Mouse (Mus musculus) stomach, postnatal 0 days (tissue): ENCODE data around the gene Stac2. TPM values are rescaled to one million over a fixed set of nuclear protein-coding genes. Genes with fewer than 3 reads are reported as not detected.

Experiments
- ATAC-seq: fragments of 200-750 bp; cut with Nextera tagmentation; 2 replicates; pipeline ENCODE4 v1.8.0; 2017; ENCODE audit not compliant: low FRiP score, low TSS enrichment
- DNase-seq: peaks from one replicate; pipeline ENCODE4 v3.0.0-alpha.2; 2016; ENCODE audit warnings: low spot score
- H3K27ac ChIP-seq: fragments of 300-500 bp; sonication (generic); replicated peaks from 2 replicates; pipeline ENCODE4 v1.5.1; 2014; ENCODE audit warnings: mild to moderate bottlenecking, control low read depth
- H3K27me3 ChIP-seq: fragments of 300-500 bp; sonication (generic); 2 replicates; pipeline ENCODE4 v1.6.1; 2014; ENCODE audit warnings: low read length; ENCODE audit not compliant: control insufficient read depth, insufficient read depth
- H3K36me3 ChIP-seq: fragments of 300-500 bp; sonication (generic); 2 replicates; pipeline ENCODE4 v1.6.1; 2014; ENCODE audit warnings: low read length, mixed read lengths; ENCODE audit not compliant: control insufficient read depth, insufficient read depth
- H3K4me1 ChIP-seq: fragments of 300-500 bp; sonication (generic); replicated peaks from 2 replicates; pipeline ENCODE4 v1.6.1; 2014; ENCODE audit warnings: antibody characterized with exemption; ENCODE audit not compliant: control insufficient read depth, insufficient read depth
- H3K4me2 ChIP-seq: fragments of 300-500 bp; sonication (generic); replicated peaks from 2 replicates; pipeline ENCODE4 v1.6.1; 2014; ENCODE audit warnings: low read depth, mild to moderate bottlenecking, control low read depth, moderate library complexity
- H3K4me3 ChIP-seq: fragments of 300-500 bp; sonication (generic); 2 replicates; pipeline ENCODE4 v1.5.1; 2014; ENCODE audit warnings: low read depth, low read length, control low read depth
- H3K9ac ChIP-seq: fragments of 300-500 bp; sonication (generic); 2 replicates; pipeline ENCODE4 v1.6.1; 2014; ENCODE audit warnings: mild to moderate bottlenecking, low read length, control low read depth, mixed read lengths
- H3K9me3 ChIP-seq: fragments of 300-500 bp; sonication (generic); 2 replicates; pipeline ENCODE4 v1.6.1; 2016; ENCODE audit warnings: low read length; ENCODE audit not compliant: control insufficient read depth
- CTCF ChIP-seq: IDR thresholded peaks from 2 replicates; pipeline ENCODE4 v1.5.1; 2016; ENCODE audit warnings: antibody characterized with exemption, low read depth, mild to moderate bottlenecking, moderate library complexity
- EP300 ChIP-seq: optimal IDR thresholded peaks from 2 replicates; pipeline ENCODE3; 2016; ENCODE audit warnings: antibody characterized with exemption
- WGBS: fragments of 180-500 bp; shearing (Covaris S2); extraction: QIAGEN DNeasy Blood & Tissue Kit; methylation state at CpG from one replicate; pipeline ENCODE4 v1.1.7; 2014; 5-methylcytosine and 5-hydroxymethylcytosine counted together
- polyA plus RNA-seq: library from polyadenylated mRNA; unstranded; fragments of >200 nt; fragmentation: Nextera tagmentation; extraction: Ambion mirVana; gene quantifications from 2 replicates; pipeline ENCODE4 v1.2.1, GENCODE M21; 2015

Gene Stac2
- polyA plus RNA-seq, 1 experiment from 2014 or later = 0.05 TPM

DNA sequence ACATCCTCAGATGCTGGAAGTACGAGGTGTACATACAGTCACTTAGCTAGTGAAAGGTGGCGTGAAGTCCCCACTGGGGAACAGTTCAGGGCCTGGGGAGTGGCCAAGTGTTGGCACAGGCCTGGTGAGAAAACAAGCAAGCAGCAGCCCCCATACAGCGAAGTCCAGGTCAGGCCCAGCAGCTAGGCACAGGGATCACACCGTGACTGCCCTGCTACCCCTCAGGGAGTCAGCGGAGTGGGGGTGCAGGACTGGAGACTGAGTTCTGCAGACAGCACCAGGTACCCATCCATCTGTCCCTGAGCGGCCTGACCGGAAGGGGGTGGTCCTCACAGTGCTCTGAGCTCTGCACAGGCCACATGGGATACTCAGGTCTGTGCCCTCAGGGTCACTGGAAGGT is 29.5 kb upstream of the Stac2 start:
- Histone ChIP-seq H3K27ac (no peak overlapping the region), H3K9ac (no peak overlapping the region), H3K27me3 (no peaks in the 10 kb centered on the region), H3K9me3 (no peaks in the 10 kb centered on the region), H3K4me2 (no peak overlapping the region), H3K4me1 (no peaks in the 10 kb centered on the region), H3K4me3 (no peak overlapping the region), H3K36me3 (no peaks in the 10 kb centered on the region)
- 84% methylated on average over 7 of the region's 7 CpGs for whole genome bisulfite sequencing
- TF ChIP-seq EP300 (no peak), CTCF (no peak)
- ATAC-seq (0 out of 2 replicates have a peak, but pooled peaks have one; percentile 42), DNase-seq (no peak)

DNA sequence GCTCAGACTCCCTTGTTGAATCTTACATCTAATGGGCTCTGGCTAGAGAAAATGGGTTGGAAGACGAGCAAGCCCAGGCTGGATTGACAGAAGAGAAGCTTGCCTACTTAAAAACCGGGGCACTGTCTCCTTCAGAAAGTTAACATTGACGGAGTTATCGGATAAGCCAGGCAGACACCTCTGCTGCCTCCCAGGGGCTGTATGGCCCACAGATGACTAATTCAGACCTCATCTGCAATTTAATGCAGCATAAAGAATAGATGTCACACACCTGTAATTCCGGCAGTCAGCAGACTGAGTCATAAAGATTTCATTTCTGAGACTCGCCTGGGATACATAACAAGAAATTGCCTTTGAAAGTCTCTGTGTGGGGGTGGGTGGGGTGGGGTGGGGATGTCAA is 27.2 kb upstream of the Stac2 start:
- TF ChIP-seq EP300 (no peak), CTCF (no peak)
- ATAC-seq (no peak), DNase-seq (no peak)
- WGBS = 69% methylated on average over 6 of the region's 6 CpGs
- no peaks in the 10 kb centered on the region for H3K27me3 ChIP-seq
- H3K9ac ChIP-seq = no peak overlapping the region
- H3K36me3 ChIP-seq = no peaks in the 10 kb centered on the region
- H3K4me1 ChIP-seq = no peaks in the 10 kb centered on the region
- no peak overlapping the region for H3K4me3 ChIP-seq
- H3K27ac ChIP-seq = no peak overlapping the region
- H3K4me2 ChIP-seq = no peak overlapping the region
- H3K9me3 ChIP-seq = no peaks in the 10 kb centered on the region

DNA sequence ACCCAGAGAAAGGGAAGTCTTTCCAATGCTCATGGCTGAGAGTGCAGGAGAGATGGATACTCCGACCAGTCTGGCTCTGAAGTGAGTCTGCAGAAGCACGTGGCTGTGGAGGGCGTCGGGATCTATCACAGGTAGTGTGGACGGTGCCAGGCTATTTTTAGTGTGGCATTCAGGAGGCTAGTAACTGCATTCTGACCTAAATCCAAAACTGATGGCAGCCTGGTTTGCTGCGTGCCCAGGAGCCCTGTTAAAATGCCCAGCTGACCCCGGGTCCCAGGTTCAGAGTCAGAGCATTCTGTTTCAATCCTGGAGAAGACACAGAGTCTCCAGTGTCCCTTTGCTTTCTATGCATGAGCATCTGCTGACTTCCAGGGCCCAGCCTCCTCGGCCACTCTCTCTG is 23.8 kb upstream of the Stac2 start:
- ATAC-seq = no peak
- Histone ChIP-seq H3K4me3 (no peak overlapping the region), H3K4me2 (no peak overlapping the region), H3K9ac (no peak overlapping the region), H3K9me3 (no peaks in the 10 kb centered on the region), H3K27me3 (no peaks in the 10 kb centered on the region), H3K27ac (no peak overlapping the region), H3K4me1 (no peaks in the 10 kb centered on the region), H3K36me3 (no peaks in the 10 kb centered on the region)
- 75% methylated on average over 8 of the region's 8 CpGs for WGBS
- DNase-seq = no peak
- TF ChIP-seq CTCF (no peak), EP300 (no peak)

DNA sequence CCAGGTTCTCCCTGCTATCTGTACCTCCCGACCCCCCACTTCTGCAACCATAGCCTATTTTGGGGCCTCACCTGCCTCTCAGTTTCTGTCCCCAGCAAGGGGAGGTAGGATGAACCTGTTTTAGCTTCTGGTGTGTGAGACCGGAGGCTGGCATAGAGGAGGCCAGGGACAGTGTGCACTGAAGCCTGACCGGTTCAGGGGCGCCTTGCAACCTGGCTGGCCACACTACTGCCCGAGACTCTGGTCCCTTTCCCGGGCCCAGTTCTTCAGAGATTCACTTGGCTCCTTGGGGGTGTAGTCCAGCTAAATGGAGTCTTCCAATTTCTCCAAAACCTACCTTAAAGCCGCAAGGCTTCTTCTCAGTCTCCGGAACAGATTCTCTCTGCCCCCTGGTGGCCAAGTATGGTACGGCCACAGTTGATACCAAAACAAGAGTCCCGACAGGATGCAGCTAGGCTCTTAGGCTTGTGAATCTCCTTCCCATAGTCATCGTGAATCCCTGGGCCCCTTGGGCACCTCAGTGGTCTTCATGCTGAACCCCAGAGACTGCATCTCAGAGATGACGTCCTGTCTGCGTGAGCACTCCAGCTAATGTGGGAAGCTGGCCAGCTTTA is 22.0 kb upstream of the Stac2 start:
- TF ChIP-seq EP300 (no peak), CTCF (peak; percentile 93)
- H3K4me2 ChIP-seq = no peak overlapping the region
- no peaks in the 10 kb centered on the region for H3K27me3 ChIP-seq
- 20% methylated on average over 13 of the region's 13 CpGs for WGBS
- H3K9me3 ChIP-seq = no peaks in the 10 kb centered on the region
- H3K4me1 ChIP-seq = no peaks in the 10 kb centered on the region
- no peak overlapping the region for H3K9ac ChIP-seq
- ATAC-seq = peak; percentile 57; the same call in 1 of the 2 replicates
- no peak overlapping the region for H3K27ac ChIP-seq
- peak; percentile 88 for DNase-seq
- no peaks in the 10 kb centered on the region for H3K36me3 ChIP-seq
- 0 out of 2 replicates have a peak overlapping the region, but pooled peaks have one; percentile 1 for H3K4me3 ChIP-seq

DNA sequence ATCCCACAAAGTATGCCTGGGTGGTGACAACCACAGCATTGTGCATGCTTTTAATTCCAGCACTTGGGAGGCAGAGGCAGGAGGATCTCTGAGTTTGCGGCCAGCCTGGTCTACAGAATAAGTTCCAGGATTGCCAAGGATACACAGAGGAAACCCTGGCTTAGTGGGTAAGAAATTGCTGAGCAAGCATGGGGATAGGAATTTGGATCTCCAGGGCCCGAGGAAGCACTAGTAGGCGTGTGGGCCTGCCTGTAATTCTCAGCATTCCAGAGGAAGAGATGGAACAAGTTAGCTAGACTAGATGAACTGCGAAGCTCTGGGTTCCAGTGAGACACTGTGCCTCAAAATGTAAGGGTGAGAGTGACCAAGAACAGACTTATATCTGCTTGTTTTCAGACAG is 20.2 kb upstream of the Stac2 start:
- no peak for DNase-seq
- no peaks in the 10 kb centered on the region for H3K36me3 ChIP-seq
- 88% methylated on average over 4 of the region's 4 CpGs for WGBS
- no peaks in the 10 kb centered on the region for H3K27me3 ChIP-seq
- no peaks in the 10 kb centered on the region for H3K9me3 ChIP-seq
- H3K4me1 ChIP-seq = no peaks in the 10 kb centered on the region
- H3K27ac ChIP-seq = no peak overlapping the region
- H3K9ac ChIP-seq = no peak overlapping the region
- H3K4me2 ChIP-seq = no peak overlapping the region
- TF ChIP-seq CTCF (no peak), EP300 (no peak)
- no peak for ATAC-seq
- no peak overlapping the region for H3K4me3 ChIP-seq

DNA sequence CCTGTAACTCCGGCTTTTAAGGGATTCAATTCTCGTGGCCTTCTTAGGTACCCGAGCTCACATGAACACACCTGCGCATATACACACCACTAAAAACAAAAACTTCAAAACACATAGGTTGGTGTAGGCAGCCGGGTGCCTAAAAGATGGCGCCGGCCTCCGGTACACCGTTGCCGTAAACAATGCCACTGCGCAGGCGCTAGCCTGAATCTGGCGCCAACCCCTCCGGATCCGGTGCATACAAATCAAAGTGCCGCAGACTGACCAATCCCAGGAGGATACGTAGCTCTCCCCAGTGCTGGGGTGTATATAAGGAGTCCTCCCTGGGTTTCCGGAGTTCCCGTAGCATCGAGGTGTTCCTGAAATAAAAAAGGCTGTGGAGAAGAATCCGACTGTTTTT is 14.0 kb upstream of the Stac2 start:
- H3K9ac ChIP-seq = no peak overlapping the region
- DNase-seq = no peak
- no peak overlapping the region for H3K4me2 ChIP-seq
- ATAC-seq = no peak
- no peak overlapping the region for H3K27ac ChIP-seq
- WGBS = 95% methylated on average over 21 of the region's 21 CpGs
- no peaks in the 10 kb centered on the region for H3K27me3 ChIP-seq
- H3K9me3 ChIP-seq = no peaks in the 10 kb centered on the region
- TF ChIP-seq CTCF (no peak), EP300 (no peak)
- no peaks in the 10 kb centered on the region for H3K4me1 ChIP-seq
- no peak overlapping the region for H3K4me3 ChIP-seq
- no peaks in the 10 kb centered on the region for H3K36me3 ChIP-seq
